In genomic region chr11:82877726-82878344, GRCm38 (mm10) we compare ENCODE assay signal across 30 mouse cellular contexts. TPM values are rescaled to one million over a fixed set of nuclear protein-coding genes. Genes with fewer than 3 reads are reported as not detected.
DNase-seq lines count a peak whose midpoint lies in the region; ATAC-seq and TF ChIP-seq lines count a peak whose summit lies in the region.
"Had no signal": no experiment of that assay in that cellular context is flagged by ENCODE, and none has a peak within 500 bp of the region (broad histone marks: within the 10 kb centered on the region; RNA-seq: fewer than 3 reads in every experiment).

No protein-coding gene starts in this region.

- no peaks in the 10 kb centered on the region for H3K4me1 ChIP-seq in forebrain, embryonic 14.5 days (ENCODE audit: control insufficient read depth, insufficient read depth, low read length)
- no peaks in the 10 kb centered on the region for H3K4me1 ChIP-seq in forebrain, postnatal 0 days (ENCODE audit: insufficient read depth)
- H3K4me1 ChIP-seq in kidney, embryonic 14.5 days (ENCODE audit: control insufficient read depth, insufficient read depth, low read length) = no peaks in the 10 kb centered on the region
- no peaks in the 10 kb centered on the region for H3K4me1 ChIP-seq in kidney, adult 2 months (ENCODE audit: control insufficient read depth, insufficient read depth, low read length)
- no peaks in the 10 kb centered on the region for H3K4me1 ChIP-seq in kidney, postnatal 0 days (replicated peaks; ENCODE audit: insufficient read depth, low read length)
- H3K4me1 ChIP-seq: embryonic facial prominence, embryonic 15.5 days; hindbrain, embryonic 10.5 days; hindbrain, embryonic 15.5 days had no signal

- TF ChIP-seq CTCF in forebrain, postnatal 0 days (IDR thresholded peaks at IDR 0.05; ENCODE audit: low read depth) = no peak
- no peak for TF ChIP-seq CTCF in kidney, adult 2 months (conservative IDR thresholded peaks at IDR 0.05; ENCODE audit: insufficient read depth, insufficient read length, low read depth, low read length)
- no peak for TF ChIP-seq CTCF in kidney, postnatal 0 days (IDR thresholded peaks at IDR 0.05; ENCODE audit: low read depth)

- no peaks in the 10 kb centered on the region for H3K9me3 ChIP-seq in forebrain, embryonic 14.5 days (replicated peaks; ENCODE audit: control insufficient read depth, low read length)
- H3K9me3 ChIP-seq in forebrain, postnatal 0 days (ENCODE audit: low read length) = no peaks in the 10 kb centered on the region
- H3K9me3 ChIP-seq in kidney, embryonic 14.5 days (ENCODE audit: control insufficient read depth, low read length) = no peaks in the 10 kb centered on the region
- H3K9me3 ChIP-seq in kidney, postnatal 0 days (replicated peaks; ENCODE audit: low read length) = no peaks in the 10 kb centered on the region
- H3K9me3 ChIP-seq: embryonic facial prominence, embryonic 15.5 days; heart, embryonic 12.5 days; heart, embryonic 15.5 days; hindbrain, embryonic 10.5 days; hindbrain, embryonic 15.5 days had no signal

- no peak for ATAC-seq in forebrain, embryonic 14.5 days
- no peak for ATAC-seq in forebrain, postnatal 0 days
- ATAC-seq in kidney, embryonic 14.5 days (ENCODE audit: low FRiP score, low TSS enrichment) = peak; percentile 84
- ATAC-seq in kidney, postnatal 0 days (replicated peaks; ENCODE audit: low FRiP score, low read depth) = peak; percentile 77
- ATAC-seq: Patski had no signal

- H3K27me3 ChIP-seq in forebrain, embryonic 14.5 days (replicated peaks; ENCODE audit: control insufficient read depth, insufficient read depth, low read length) = no peaks in the 10 kb centered on the region
- H3K27me3 ChIP-seq in forebrain, postnatal 0 days (ENCODE audit: insufficient read depth, low read length) = no peaks in the 10 kb centered on the region
- no peaks in the 10 kb centered on the region for H3K27me3 ChIP-seq in kidney, embryonic 14.5 days (ENCODE audit: control insufficient read depth, insufficient read depth, low read length)
- no peaks in the 10 kb centered on the region for H3K27me3 ChIP-seq in kidney, adult 2 months (replicated peaks; ENCODE audit: control insufficient read depth, insufficient read depth, low read length)
- H3K27me3 ChIP-seq in kidney, postnatal 0 days (ENCODE audit: insufficient read depth, low read length) = no peaks in the 10 kb centered on the region
- H3K27me3 ChIP-seq: CH12.LX; embryonic facial prominence, embryonic 15.5 days; heart, embryonic 12.5 days; heart, embryonic 15.5 days; hindbrain, embryonic 15.5 days; Patski had no signal

- 0 out of 2 replicates have a peak, but pooled peaks cover 9% of the 10 kb centered on the region for H3K36me3 ChIP-seq in forebrain, embryonic 14.5 days (ENCODE audit: control insufficient read depth, insufficient read depth, low read length)
- H3K36me3 ChIP-seq in forebrain, postnatal 0 days (ENCODE audit: insufficient read depth) = peaks cover 10% of the 10 kb centered on the region; the same call in 1 of the 2 replicates
- 0 out of 2 replicates have a peak, but pooled peaks cover 3% of the 10 kb centered on the region for H3K36me3 ChIP-seq in kidney, embryonic 14.5 days (ENCODE audit: control insufficient read depth, insufficient read depth, low read length)
- H3K36me3 ChIP-seq in kidney, adult 2 months (ENCODE audit: control insufficient read depth, insufficient read depth, low read length) = peaks cover 2% of the 10 kb centered on the region
- 0 out of 2 replicates have a peak, but pooled peaks cover 3% of the 10 kb centered on the region for H3K36me3 ChIP-seq in kidney, postnatal 0 days (ENCODE audit: insufficient read depth, low read length)
- H3K36me3 ChIP-seq: hindbrain, embryonic 15.5 days had no signal

- no peak overlapping the region for H3K4me3 ChIP-seq in forebrain, embryonic 14.5 days (ENCODE audit: low read depth, low read length)
- H3K4me3 ChIP-seq in forebrain, postnatal 0 days (ENCODE audit: low read depth, low read length) = no peak overlapping the region
- H3K4me3 ChIP-seq in kidney, embryonic 14.5 days (ENCODE audit: low read length) = no peak overlapping the region
- H3K4me3 ChIP-seq in kidney, adult 2 months (ENCODE audit: insufficient read depth, low read depth, low read length) = no peak overlapping the region
- H3K4me3 ChIP-seq in kidney, postnatal 0 days (replicated peaks; ENCODE audit: low read depth, low read length) = no peak overlapping the region
- H3K4me3 ChIP-seq: embryonic facial prominence, embryonic 15.5 days; heart, embryonic 12.5 days; heart, embryonic 15.5 days; hindbrain, embryonic 10.5 days; hindbrain, embryonic 15.5 days had no signal

- 74% methylated on average over 7 of the region's 7 CpGs for WGBS in forebrain, embryonic 14.5 days
- 74% methylated on average over 7 of the region's 7 CpGs for WGBS in forebrain, postnatal 0 days
- WGBS in kidney, embryonic 14.5 days = 45% methylated on average over 7 of the region's 7 CpGs
- WGBS in kidney, adult 2 months = 62% methylated on average over 7 of the region's 7 CpGs
- WGBS in kidney, postnatal 0 days = 43% methylated on average over 7 of the region's 7 CpGs

- no peak for DNase-seq in forebrain, embryonic 14.5 days (ENCODE audit: low spot score)
- DNase-seq in forebrain, postnatal 0 days = no peak
- no peak for DNase-seq in kidney, adult 2 months
- peak; percentile 66 for DNase-seq in kidney, postnatal 0 days (ENCODE audit: low spot score)
- DNase-seq in kidney, postnatal 25 days = no peak
- peak; percentile 44 for DNase-seq in retina, embryonic 14.5 days (ENCODE audit: low spot score)
- DNase-seq in retina, postnatal 1 day = no peak
- DNase-seq: adrenal gland, postnatal 10 days; adrenal gland, postnatal 36 days; B cell, adult 2 months; cerebellum, adult 11 months; cerebellum, adult 2 months; cerebellum, adult 9-11 months; cerebellum, postnatal 25 days; embryo, embryonic 11 days; gastrocnemius, postnatal 25 days; heart, adult 18-20 months; heart, postnatal 10 days; heart, postnatal 36 days had no signal

- peak overlapping the region; percentile 24; the same call in 1 of the 2 replicates for H3K27ac ChIP-seq in forebrain, embryonic 14.5 days (ENCODE audit: low read depth, low read length)
- H3K27ac ChIP-seq in forebrain, postnatal 0 days (ENCODE audit: low read depth, low read length) = no peak overlapping the region; the same call in 1 of the 2 replicates
- H3K27ac ChIP-seq in kidney, embryonic 14.5 days (ENCODE audit: low read depth, low read length) = no peak overlapping the region
- H3K27ac ChIP-seq in kidney, adult 2 months (ENCODE audit: insufficient read depth, low read depth, low read length) = no peak overlapping the region
- H3K27ac ChIP-seq in kidney, postnatal 0 days = no peak overlapping the region
- H3K27ac ChIP-seq: embryonic facial prominence, embryonic 15.5 days; heart, embryonic 15.5 days; hindbrain, embryonic 10.5 days; hindbrain, embryonic 15.5 days had no signal

- H3K9ac ChIP-seq in forebrain, embryonic 14.5 days (ENCODE audit: low read length) = no peak overlapping the region
- H3K9ac ChIP-seq in forebrain, postnatal 0 days = no peak overlapping the region
- H3K9ac ChIP-seq in kidney, embryonic 14.5 days (ENCODE audit: low read depth, low read length) = no peak overlapping the region
- no peak overlapping the region for H3K9ac ChIP-seq in kidney, postnatal 0 days (ENCODE audit: low read depth, low read length)
- H3K9ac ChIP-seq: embryonic facial prominence, embryonic 15.5 days; heart, embryonic 12.5 days; heart, embryonic 15.5 days; hindbrain, embryonic 15.5 days had no signal

- no peak overlapping the region for H3K4me2 ChIP-seq in forebrain, embryonic 14.5 days (ENCODE audit: low read length)
- no peak overlapping the region for H3K4me2 ChIP-seq in forebrain, postnatal 0 days (ENCODE audit: low read depth)
- H3K4me2 ChIP-seq in kidney, embryonic 14.5 days (replicated peaks; ENCODE audit: low read depth, low read length) = no peak overlapping the region
- H3K4me2 ChIP-seq in kidney, postnatal 0 days (ENCODE audit: low read length) = no peak overlapping the region
- H3K4me2 ChIP-seq: embryonic facial prominence, embryonic 15.5 days; heart, embryonic 12.5 days; heart, embryonic 15.5 days; hindbrain, embryonic 15.5 days had no signal

- no peak for TF ChIP-seq POLR2A in kidney, adult 2 months (IDR thresholded peaks at IDR 0.05; ENCODE audit: low read depth, low read length)

RNA-seq across cellular contexts. Expression of gene Rffl, which starts 6.8 kb away (rescaled TPM):
- polyA plus RNA-seq in forebrain, embryonic 14.5 days (2014; fragmentation: Nextera tagmentation; extraction: Ambion mirVana) = 8.4 and 9.8 TPM in 2 replicates
- 4.3 and 6.0 TPM in 2 replicates for total RNA-seq in forebrain, postnatal 0 days (2014; rRNA removed)
- polyA plus RNA-seq in forebrain, postnatal 0 days (2015; fragmentation: Nextera tagmentation; extraction: Ambion mirVana) = 2.3 and 2.8 TPM in 2 replicates
- polyA plus RNA-seq in kidney, embryonic 14.5 days (2014; fragmentation: Nextera tagmentation; extraction: Ambion mirVana) = 13.1 and 23.5 TPM in 2 replicates
- polyA plus RNA-seq in kidney, adult 2 months (2012; rRNA removed) = 15.3 and 19.4 TPM in 2 replicates
- 21.7 and 23.3 TPM in 2 replicates for polyA plus RNA-seq in kidney, postnatal 0 days (2015; fragmentation: Nextera tagmentation; extraction: Ambion mirVana)

RNA-seq across cellular contexts. Expression of gene Rad51d, which starts 12.6 kb away (rescaled TPM):
- 14.2 and 16.8 TPM in 2 replicates for polyA plus RNA-seq in forebrain, embryonic 14.5 days (2014; fragmentation: Nextera tagmentation; extraction: Ambion mirVana)
- total RNA-seq in forebrain, postnatal 0 days (2014; rRNA removed) = 8.6 and 9.5 TPM in 2 replicates
- polyA plus RNA-seq in forebrain, postnatal 0 days (2015; fragmentation: Nextera tagmentation; extraction: Ambion mirVana) = 13.4 and 14.0 TPM in 2 replicates
- 8.8 and 11.5 TPM in 2 replicates for polyA plus RNA-seq in kidney, embryonic 14.5 days (2014; fragmentation: Nextera tagmentation; extraction: Ambion mirVana)
- 13.7 and 15.7 TPM in 2 replicates for polyA plus RNA-seq in kidney, adult 2 months (2012; rRNA removed)
- polyA plus RNA-seq in kidney, postnatal 0 days (2015; fragmentation: Nextera tagmentation; extraction: Ambion mirVana) = 10.6 and 11.7 TPM in 2 replicates

RNA-seq across cellular contexts. Expression of gene Fndc8, which starts 14.1 kb away (rescaled TPM):
- polyA plus RNA-seq in forebrain, embryonic 14.5 days (2014; fragmentation: Nextera tagmentation; extraction: Ambion mirVana) = 0.18 and 0.48 TPM in 2 replicates
- not detected in 2 replicates for total RNA-seq in forebrain, postnatal 0 days (2014; rRNA removed)
- 0.06 and 0.29 TPM in 2 replicates for polyA plus RNA-seq in forebrain, postnatal 0 days (2015; fragmentation: Nextera tagmentation; extraction: Ambion mirVana)
- polyA plus RNA-seq in kidney, embryonic 14.5 days (2014; fragmentation: Nextera tagmentation; extraction: Ambion mirVana) = 0.19 and 0.23 TPM in 2 replicates
- 0.13 and 0.19 TPM in 2 replicates for polyA plus RNA-seq in kidney, adult 2 months (2012; rRNA removed)
- polyA plus RNA-seq in kidney, postnatal 0 days (2015; fragmentation: Nextera tagmentation; extraction: Ambion mirVana) = 0.55 and 0.60 TPM in 2 replicates
- total RNA-seq: adrenal gland, postnatal 36 days; gastrocnemius, adult 8-10 months; gastrocnemius, postnatal 25 days; heart, adult 18-20 months; heart, postnatal 36 days had no signal
- polyA plus RNA-seq: cerebellum, adult 2 months; cortical plate, adult 2 months; G1E had no signal

RNA-seq across cellular contexts. Expression of gene Nle1, which starts 30.4 kb away (rescaled TPM):
- polyA plus RNA-seq in forebrain, embryonic 14.5 days (2014; fragmentation: Nextera tagmentation; extraction: Ambion mirVana) = 23.4 and 25.7 TPM in 2 replicates
- total RNA-seq in forebrain, postnatal 0 days (2014; rRNA removed) = 31.5 and 34.9 TPM in 2 replicates
- 26.4 and 27.2 TPM in 2 replicates for polyA plus RNA-seq in forebrain, postnatal 0 days (2015; fragmentation: Nextera tagmentation; extraction: Ambion mirVana)
- polyA plus RNA-seq in kidney, embryonic 14.5 days (2014; fragmentation: Nextera tagmentation; extraction: Ambion mirVana) = 32.2 and 33.7 TPM in 2 replicates
- 16.3 and 16.9 TPM in 2 replicates for polyA plus RNA-seq in kidney, adult 2 months (2012; rRNA removed)
- 23.7 and 24.0 TPM in 2 replicates for polyA plus RNA-seq in kidney, postnatal 0 days (2015; fragmentation: Nextera tagmentation; extraction: Ambion mirVana)

RNA-seq across cellular contexts. Expression of gene Unc45b, which starts 32.5 kb away (rescaled TPM):
- 0.38 and 1.1 TPM in 2 replicates for polyA plus RNA-seq in forebrain, embryonic 14.5 days (2014; fragmentation: Nextera tagmentation; extraction: Ambion mirVana)
- total RNA-seq in forebrain, postnatal 0 days (2014; rRNA removed) = 1.4 and 3.0 TPM in 2 replicates
- polyA plus RNA-seq in forebrain, postnatal 0 days (2015; fragmentation: Nextera tagmentation; extraction: Ambion mirVana) = 2.2 and 2.4 TPM in 2 replicates
- 2.4 and 2.5 TPM in 2 replicates for polyA plus RNA-seq in kidney, embryonic 14.5 days (2014; fragmentation: Nextera tagmentation; extraction: Ambion mirVana)
- 5.0 and 7.9 TPM in 2 replicates for polyA plus RNA-seq in kidney, adult 2 months (2012; rRNA removed)
- polyA plus RNA-seq in kidney, postnatal 0 days (2015; fragmentation: Nextera tagmentation; extraction: Ambion mirVana) = 6.1 and 7.1 TPM in 2 replicates
- polyA plus RNA-seq: Patski had no signal

Comparison
In these comparisons a context has a peak if more than half of its experiments do, and no peak if none do; other contexts are left out.
1. DNase-seq: peak in kidney, postnatal 0 days (single experiment) and retina, embryonic 14.5 days (single experiment); none in forebrain, embryonic 14.5 days (single experiment), forebrain, postnatal 0 days (single experiment), kidney, adult 2 months (single experiment), kidney, postnatal 25 days (0 of 2) and retina, postnatal 1 day (single experiment).
2. ATAC-seq: peak in kidney, embryonic 14.5 days (single experiment) and kidney, postnatal 0 days (single experiment); none in forebrain, embryonic 14.5 days (single experiment) and forebrain, postnatal 0 days (single experiment).